Mouse (Mus musculus): Measurements from ENCODE around the gene Hmmr. TPM values are rescaled to one million over a fixed set of nuclear protein-coding genes. Genes with fewer than 3 reads are reported as not detected.

Hmmr gene
- total RNA-seq (2017), result 50.0 and 72.0 TPM in 2 replicates

GRCm38 (mm10) chr11:40733339-40734174, at the start of gene Hmmr, which contains the start of gene Nudcd2:
Gene Hmmr, minus strand, starts transcription at chr11:40733422.
Gene Nudcd2, plus strand, starts transcription at chr11:40733667.
- ATAC-seq (replicated peaks in 1 of 2; ENCODE audit: insufficient read depth in 1 of 2, low FRiP score in 2 of 2, low TSS enrichment in 1 of 2, low read depth in 1 of 2, poor library complexity in 2 of 2, severe bottlenecking in 2 of 2), result peak; percentile 97

GRCm38 (mm10) chr11:40781857-40782256, 48.6 kb upstream of the Hmmr start:
- no peak for ATAC-seq (replicated peaks in 1 of 2; ENCODE audit: insufficient read depth in 1 of 2, low FRiP score in 2 of 2, low TSS enrichment in 1 of 2, low read depth in 1 of 2, poor library complexity in 2 of 2, severe bottlenecking in 2 of 2)

- peak in 1 of 2 experiments; percentile 45; a peak in 1 of 4 replicates for ATAC-seq (replicated peaks in 1 of 2; ENCODE audit: insufficient read depth in 1 of 2, low FRiP score in 2 of 2, low TSS enrichment in 1 of 2, low read depth in 1 of 2, poor library complexity in 2 of 2, severe bottlenecking in 2 of 2)
These were observed 42.4 kb upstream of the Hmmr start for GRCm38 (mm10) chr11:40775315-40776269.

- no peak for ATAC-seq (replicated peaks in 1 of 2; ENCODE audit: insufficient read depth in 1 of 2, low FRiP score in 2 of 2, low TSS enrichment in 1 of 2, low read depth in 1 of 2, poor library complexity in 2 of 2, severe bottlenecking in 2 of 2)
These were observed 31.5 kb upstream of the Hmmr start for GRCm38 (mm10) chr11:40764690-40765089.

- ATAC-seq (replicated peaks in 1 of 2; ENCODE audit: insufficient read depth in 1 of 2, low FRiP score in 2 of 2, low TSS enrichment in 1 of 2, low read depth in 1 of 2, poor library complexity in 2 of 2, severe bottlenecking in 2 of 2), result peak; percentile 97 to 99
These were observed 30.2 kb upstream of the Hmmr start for GRCm38 (mm10) chr11:40763395-40763794.

- no peak for ATAC-seq (replicated peaks in 1 of 2; ENCODE audit: insufficient read depth in 1 of 2, low FRiP score in 2 of 2, low TSS enrichment in 1 of 2, low read depth in 1 of 2, poor library complexity in 2 of 2, severe bottlenecking in 2 of 2)
These were observed 26.7 kb upstream of the Hmmr start for GRCm38 (mm10) chr11:40759896-40760295.

GRCm38 (mm10) chr11:40755968-40756367, 22.7 kb upstream of the Hmmr start:
- no peak for ATAC-seq (replicated peaks in 1 of 2; ENCODE audit: insufficient read depth in 1 of 2, low FRiP score in 2 of 2, low TSS enrichment in 1 of 2, low read depth in 1 of 2, poor library complexity in 2 of 2, severe bottlenecking in 2 of 2)

- ATAC-seq (replicated peaks in 1 of 2; ENCODE audit: insufficient read depth in 1 of 2, low FRiP score in 2 of 2, low TSS enrichment in 1 of 2, low read depth in 1 of 2, poor library complexity in 2 of 2, severe bottlenecking in 2 of 2), result peak; percentile 100
These were observed 21.9 kb upstream of the Hmmr start, which contains the start of gene Ccng1 for GRCm38 (mm10) chr11:40755109-40755627. Gene Ccng1, minus strand, starts transcription at chr11:40755311.

GRCm38 (mm10) chr11:40754664-40755107, 21.5 kb upstream of the Hmmr start:
- ATAC-seq (replicated peaks in 1 of 2; ENCODE audit: insufficient read depth in 1 of 2, low FRiP score in 2 of 2, low TSS enrichment in 1 of 2, low read depth in 1 of 2, poor library complexity in 2 of 2, severe bottlenecking in 2 of 2), result peak; percentile 48 to 50

GRCm38 (mm10) chr11:40753836-40754235, 20.6 kb upstream of the Hmmr start:
- no peak for ATAC-seq (replicated peaks in 1 of 2; ENCODE audit: insufficient read depth in 1 of 2, low FRiP score in 2 of 2, low TSS enrichment in 1 of 2, low read depth in 1 of 2, poor library complexity in 2 of 2, severe bottlenecking in 2 of 2)

- ATAC-seq (replicated peaks in 1 of 2; ENCODE audit: insufficient read depth in 1 of 2, low FRiP score in 2 of 2, low TSS enrichment in 1 of 2, low read depth in 1 of 2, poor library complexity in 2 of 2, severe bottlenecking in 2 of 2), result no peak
These were observed 14.5 kb upstream of the Hmmr start for GRCm38 (mm10) chr11:40747716-40748115.

- ATAC-seq (replicated peaks in 1 of 2; ENCODE audit: insufficient read depth in 1 of 2, low FRiP score in 2 of 2, low TSS enrichment in 1 of 2, low read depth in 1 of 2, poor library complexity in 2 of 2, severe bottlenecking in 2 of 2), result no peak
These were observed 13.1 kb upstream of the Hmmr start for GRCm38 (mm10) chr11:40746361-40746760.

GRCm38 (mm10) chr11:40744348-40744747, 11.1 kb upstream of the Hmmr start:
- ATAC-seq (replicated peaks in 1 of 2; ENCODE audit: insufficient read depth in 1 of 2, low FRiP score in 2 of 2, low TSS enrichment in 1 of 2, low read depth in 1 of 2, poor library complexity in 2 of 2, severe bottlenecking in 2 of 2), result no peak

- no peak for ATAC-seq (replicated peaks in 1 of 2; ENCODE audit: insufficient read depth in 1 of 2, low FRiP score in 2 of 2, low TSS enrichment in 1 of 2, low read depth in 1 of 2, poor library complexity in 2 of 2, severe bottlenecking in 2 of 2)
These were observed 8.5 kb upstream of the Hmmr start for GRCm38 (mm10) chr11:40741605-40742262.

- no peak for ATAC-seq (replicated peaks in 1 of 2; ENCODE audit: insufficient read depth in 1 of 2, low FRiP score in 2 of 2, low TSS enrichment in 1 of 2, low read depth in 1 of 2, poor library complexity in 2 of 2, severe bottlenecking in 2 of 2)
These were observed 4.1 kb upstream of the Hmmr start for GRCm38 (mm10) chr11:40737369-40737768.

- no peak for ATAC-seq (replicated peaks in 1 of 2; ENCODE audit: insufficient read depth in 1 of 2, low FRiP score in 2 of 2, low TSS enrichment in 1 of 2, low read depth in 1 of 2, poor library complexity in 2 of 2, severe bottlenecking in 2 of 2)
These were observed 1.1 kb upstream of the Hmmr start for GRCm38 (mm10) chr11:40734251-40734752.

GRCm38 (mm10) chr11:40732997-40733338, 254 bp downstream of the Hmmr start:
- ATAC-seq (replicated peaks in 1 of 2; ENCODE audit: insufficient read depth in 1 of 2, low FRiP score in 2 of 2, low TSS enrichment in 1 of 2, low read depth in 1 of 2, poor library complexity in 2 of 2, severe bottlenecking in 2 of 2), result 0 out of 4 replicates have a peak, but pooled peaks of 1 of the 2 experiments have one; percentile 2
